In the genomic region with DNA sequence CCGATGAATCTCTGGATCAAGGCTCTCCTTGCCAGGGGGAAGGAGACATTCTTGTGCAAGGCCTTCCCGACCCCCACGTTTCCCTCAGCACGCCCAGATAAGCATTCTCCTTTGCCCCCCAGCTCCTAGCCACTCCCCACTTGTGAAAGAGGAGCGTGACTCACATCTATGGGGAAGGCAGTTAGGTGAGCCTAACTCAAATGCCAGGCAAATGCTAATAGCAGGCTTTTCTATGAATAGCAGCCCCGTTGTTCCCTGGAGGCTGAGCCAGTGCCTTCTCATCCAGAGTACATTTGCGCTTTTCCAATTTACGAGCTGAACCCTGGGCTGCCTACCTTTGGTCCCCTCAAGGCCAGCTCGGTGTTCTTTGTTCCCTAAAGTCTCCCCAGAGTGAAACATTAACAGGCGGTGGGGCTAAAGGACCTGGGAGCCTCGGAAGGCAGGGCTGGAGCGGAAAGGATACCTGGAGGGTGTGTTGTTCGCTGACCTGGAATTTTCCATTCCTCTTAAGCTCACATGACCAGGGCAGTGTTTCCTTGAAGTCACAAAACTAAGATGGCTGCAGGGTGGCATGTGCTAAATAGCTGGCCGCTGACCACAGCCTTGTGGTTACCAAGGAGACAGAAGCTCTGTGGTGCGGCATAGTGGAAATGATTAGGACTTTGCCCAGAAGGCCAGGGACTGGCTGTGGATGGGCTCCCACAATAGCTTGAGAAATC, we compare ENCODE assay signal across 8 mouse cellular contexts.
A peak's percentile ranks its signal among the peaks of the same experiment; 100 is the strongest.
DNase-seq lines count a peak whose midpoint lies in the region; ATAC-seq and TF ChIP-seq lines count a peak whose summit lies in the region.

No protein-coding gene starts in this region.

- TF ChIP-seq CTCF in lung, postnatal 0 days (IDR thresholded peaks at IDR 0.05), result no peak

- no peak overlapping the region for H3K4me2 ChIP-seq in forebrain, embryonic 13.5 days
- H3K4me2 ChIP-seq in lung, postnatal 0 days (replicated peaks; ENCODE audit: low read depth, low read length), result no peak overlapping the region

- no peak overlapping the region for H3K9ac ChIP-seq in forebrain, embryonic 13.5 days
- no peak overlapping the region for H3K9ac ChIP-seq in lung, postnatal 0 days (replicated peaks; ENCODE audit: low read depth)

- H3K4me1 ChIP-seq in forebrain, embryonic 10.5 days, result peaks cover 38% of the 10 kb centered on the region
- peaks cover 33% of the 10 kb centered on the region for H3K4me1 ChIP-seq in forebrain, embryonic 13.5 days
- peaks cover 9% of the 10 kb centered on the region; the same call in 1 of the 2 replicates for H3K4me1 ChIP-seq in lung, postnatal 0 days (ENCODE audit: insufficient read depth, low read depth, low read length)

- H3K4me3 ChIP-seq in forebrain, embryonic 10.5 days, result no peak overlapping the region
- H3K4me3 ChIP-seq in forebrain, embryonic 13.5 days, result no peak overlapping the region
- H3K4me3 ChIP-seq in lung, postnatal 0 days (ENCODE audit: low read depth, low read length), result no peak overlapping the region

- H3K27me3 ChIP-seq in forebrain, embryonic 10.5 days (ENCODE audit: poor library complexity, severe bottlenecking), result no peaks in the 10 kb centered on the region
- no peaks in the 10 kb centered on the region for H3K27me3 ChIP-seq in forebrain, embryonic 13.5 days
- H3K27me3 ChIP-seq in lung, postnatal 0 days (replicated peaks; ENCODE audit: insufficient read depth, low read length), result no peaks in the 10 kb centered on the region

- no peak for DNase-seq in forebrain, embryonic 10.5 days (ENCODE audit: extremely low spot score, low spot score)
- peak; percentile 59 for DNase-seq in adrenal gland, postnatal 14 days
- peak; percentile 97 for DNase-seq in kidney, adult 9 months
- DNase-seq in lung, postnatal 0 days (ENCODE audit: low spot score), result peak; percentile 84
- DNase-seq in layer of hippocampus, postnatal 36 days, result no peak

- H3K9me3 ChIP-seq in forebrain, embryonic 10.5 days, result peaks cover under 1% of the 10 kb centered on the region
- H3K9me3 ChIP-seq in forebrain, embryonic 13.5 days (replicated peaks), result no peaks in the 10 kb centered on the region
- no peaks in the 10 kb centered on the region for H3K9me3 ChIP-seq in lung, postnatal 0 days (ENCODE audit: low read length)

- peak; percentile 37; the same call in 1 of the 2 replicates for TF ChIP-seq EP300 in lung, postnatal 0 days (IDR thresholded peaks at IDR 0.05)

- H3K27ac ChIP-seq in forebrain, embryonic 10.5 days, result peak overlapping the region; percentile 53
- no peak overlapping the region for H3K27ac ChIP-seq in forebrain, embryonic 13.5 days
- peak overlapping the region; percentile 72 for H3K27ac ChIP-seq in lung, postnatal 0 days (ENCODE audit: low read length)

- 66% methylated on average over 15 of the region's 15 CpGs for WGBS in forebrain, embryonic 10.5 days
- 56% methylated on average over 15 of the region's 15 CpGs for WGBS in forebrain, embryonic 13.5 days
- 50% methylated on average over 15 of the region's 15 CpGs for WGBS in lung, postnatal 0 days

- no peak for ATAC-seq in forebrain, embryonic 13.5 days
- ATAC-seq in lung, postnatal 0 days, result peak; percentile 79
- ATAC-seq in megakaryocyte, adult 5-6 weeks (ENCODE audit: poor library complexity, severe bottlenecking), result no peak
- ATAC-seq in inflammation-experienced regulatory T-cells, adult 6 months, result no peak

- H3K36me3 ChIP-seq in forebrain, embryonic 10.5 days (replicated peaks), result no peaks in the 10 kb centered on the region
- H3K36me3 ChIP-seq in forebrain, embryonic 13.5 days (ENCODE audit: poor library complexity, severe bottlenecking), result no peaks in the 10 kb centered on the region
- H3K36me3 ChIP-seq in lung, postnatal 0 days (ENCODE audit: insufficient read depth, low read length), result no peaks in the 10 kb centered on the region

Comparison
In these comparisons a context has a peak if more than half of its experiments do, and no peak if none do; other contexts are left out.
1. DNase-seq: peak in adrenal gland, postnatal 14 days (single experiment), kidney, adult 9 months (single experiment) and lung, postnatal 0 days (single experiment); none in forebrain, embryonic 10.5 days (single experiment) and layer of hippocampus, postnatal 36 days (0 of 2).